Mouse (Mus musculus): Measurements from ENCODE around the gene Olfr876.
"Not testable (repeated sequence)": the region's sequence is repeated elsewhere in the genome, so short reads cannot be mapped to it uniquely, and the experiment has no call there.

The Olfr876 gene

DNA sequence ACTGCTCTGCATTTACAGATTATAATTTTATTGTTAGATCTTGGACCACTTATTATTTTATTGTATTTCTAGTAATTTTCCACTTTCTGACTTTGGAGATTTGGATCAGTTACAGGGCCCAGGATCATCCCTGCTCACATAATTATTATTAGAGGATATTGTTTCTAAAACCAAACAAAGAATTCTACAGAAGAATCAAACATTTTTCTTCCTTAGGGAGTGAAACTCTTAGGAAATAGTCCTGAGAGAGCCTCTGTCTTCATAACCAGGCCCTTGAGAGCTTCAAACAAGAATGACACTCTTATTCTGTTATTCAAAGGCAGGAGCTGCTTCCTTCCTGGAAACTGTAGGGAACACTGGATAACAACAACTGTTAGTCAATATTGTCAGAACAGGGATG lies at the start of gene Olfr876:
Gene Olfr876, plus strand, starts transcription at position 301 of the 400 bp plus-strand sequence.
- no peak for DNase-seq (ENCODE audit: low spot score)

DNA sequence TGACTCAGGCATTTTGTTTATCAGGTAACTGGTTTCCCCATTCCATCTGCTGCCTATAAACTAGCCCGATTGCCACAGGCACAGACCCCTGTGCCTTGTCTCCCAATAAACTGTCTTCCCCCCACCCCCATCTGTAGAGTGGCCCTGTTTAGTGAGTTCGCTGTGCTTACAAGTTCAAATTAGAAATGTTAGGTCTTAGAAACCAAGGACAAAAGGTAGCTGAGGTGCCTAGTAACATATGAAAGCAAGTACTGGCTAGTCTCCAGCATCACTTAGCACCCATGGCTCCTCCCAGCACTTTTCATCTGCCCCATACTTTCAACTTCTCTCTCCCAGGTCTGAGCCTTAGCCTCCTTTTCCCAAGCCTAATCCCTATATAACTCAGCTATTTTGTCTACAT lies 41.1 kb upstream of the Olfr876 start:
- DNase-seq (ENCODE audit: low spot score): no peak

DNA sequence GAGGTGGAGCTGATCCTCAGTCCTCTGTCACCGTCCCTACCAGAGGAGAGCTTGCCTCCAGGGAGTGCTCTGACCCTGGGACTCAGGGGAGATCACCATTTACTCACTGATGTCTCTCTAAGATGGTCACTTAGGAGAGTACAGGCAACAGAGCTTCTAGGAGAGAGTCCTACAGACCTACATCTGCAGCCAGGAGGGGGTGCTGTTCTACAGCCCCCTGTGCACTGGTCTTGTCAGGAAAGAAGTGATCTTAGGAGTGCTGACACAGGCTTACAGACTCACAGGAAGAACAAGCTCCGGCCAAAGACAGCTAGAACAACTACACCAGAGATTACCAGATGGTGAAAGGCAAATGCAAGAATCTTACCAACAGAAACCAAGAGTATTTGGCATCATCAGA lies 40.3 kb upstream of the Olfr876 start:
- DNase-seq (ENCODE audit: low spot score): peak; percentile 49

DNA sequence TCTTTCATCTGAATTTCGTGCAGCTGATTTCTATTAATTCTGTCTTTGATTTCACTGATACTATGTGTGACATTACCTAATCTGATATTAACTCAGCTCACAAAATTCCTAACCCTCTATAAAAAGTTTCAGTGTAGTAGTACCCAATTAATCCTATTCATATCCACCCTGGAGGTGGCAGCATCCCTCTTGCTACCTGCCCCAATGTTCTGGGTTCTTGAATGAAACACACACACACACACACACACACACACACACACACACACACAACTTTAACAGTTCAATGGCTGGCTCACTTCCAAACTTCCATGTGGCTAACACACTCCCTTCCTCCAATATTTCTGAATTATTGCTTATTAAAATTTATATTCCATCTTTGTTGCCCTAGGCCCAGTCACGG lies 32.2 kb upstream of the Olfr876 start:
- DNase-seq (ENCODE audit: low spot score): no peak

DNA sequence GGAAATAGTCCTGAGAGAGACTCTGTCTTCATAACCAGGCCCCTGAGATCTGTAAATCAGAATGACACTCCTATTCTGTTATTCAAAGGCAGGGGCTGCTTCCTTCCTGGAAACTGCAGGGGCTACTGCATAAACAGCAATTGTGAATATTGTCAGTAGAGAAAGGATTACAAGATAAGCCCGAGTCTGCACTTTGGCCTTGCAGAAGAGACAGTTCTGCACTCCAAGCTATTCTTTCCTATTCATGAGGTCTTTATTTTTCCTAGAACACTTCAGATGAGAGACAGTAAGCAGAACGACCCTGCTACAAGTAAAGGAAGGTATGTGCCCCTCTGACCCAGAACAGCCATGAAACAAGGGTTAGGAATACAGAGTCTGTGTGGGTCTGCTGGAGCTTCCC lies 31.1 kb upstream of the Olfr876 start, which contains the start of gene Olfr875:
Gene Olfr875, plus strand, starts transcription at position 99 of the 400 bp plus-strand sequence.
- DNase-seq (ENCODE audit: low spot score): no peak

DNA sequence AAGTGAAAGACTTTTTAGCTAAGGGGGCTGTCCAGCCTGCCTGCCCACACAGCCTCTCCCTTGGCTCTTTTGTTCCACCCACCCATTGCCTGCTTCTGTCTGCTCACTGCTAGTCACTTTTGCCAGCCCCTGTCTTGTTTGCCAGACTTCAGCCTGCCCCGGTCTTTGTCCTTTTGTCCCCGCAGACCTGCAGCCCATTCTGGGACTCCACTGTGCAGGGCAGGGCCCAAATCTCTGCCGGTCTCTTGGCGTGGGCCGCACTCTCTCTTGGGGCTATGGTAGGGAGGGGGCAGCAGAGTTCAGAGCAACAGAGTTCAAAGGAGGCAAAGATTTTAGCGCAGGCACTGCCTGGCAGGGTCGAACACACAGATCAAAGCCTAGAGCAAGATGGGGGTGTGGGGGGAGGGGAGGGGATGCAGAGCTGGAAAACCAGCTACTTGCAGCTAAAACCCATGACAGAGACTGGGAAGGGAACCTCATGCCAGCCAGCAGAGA lies 20.0 kb upstream of the Olfr876 start:
- DNase-seq (ENCODE audit: low spot score): peak; percentile 42

DNA sequence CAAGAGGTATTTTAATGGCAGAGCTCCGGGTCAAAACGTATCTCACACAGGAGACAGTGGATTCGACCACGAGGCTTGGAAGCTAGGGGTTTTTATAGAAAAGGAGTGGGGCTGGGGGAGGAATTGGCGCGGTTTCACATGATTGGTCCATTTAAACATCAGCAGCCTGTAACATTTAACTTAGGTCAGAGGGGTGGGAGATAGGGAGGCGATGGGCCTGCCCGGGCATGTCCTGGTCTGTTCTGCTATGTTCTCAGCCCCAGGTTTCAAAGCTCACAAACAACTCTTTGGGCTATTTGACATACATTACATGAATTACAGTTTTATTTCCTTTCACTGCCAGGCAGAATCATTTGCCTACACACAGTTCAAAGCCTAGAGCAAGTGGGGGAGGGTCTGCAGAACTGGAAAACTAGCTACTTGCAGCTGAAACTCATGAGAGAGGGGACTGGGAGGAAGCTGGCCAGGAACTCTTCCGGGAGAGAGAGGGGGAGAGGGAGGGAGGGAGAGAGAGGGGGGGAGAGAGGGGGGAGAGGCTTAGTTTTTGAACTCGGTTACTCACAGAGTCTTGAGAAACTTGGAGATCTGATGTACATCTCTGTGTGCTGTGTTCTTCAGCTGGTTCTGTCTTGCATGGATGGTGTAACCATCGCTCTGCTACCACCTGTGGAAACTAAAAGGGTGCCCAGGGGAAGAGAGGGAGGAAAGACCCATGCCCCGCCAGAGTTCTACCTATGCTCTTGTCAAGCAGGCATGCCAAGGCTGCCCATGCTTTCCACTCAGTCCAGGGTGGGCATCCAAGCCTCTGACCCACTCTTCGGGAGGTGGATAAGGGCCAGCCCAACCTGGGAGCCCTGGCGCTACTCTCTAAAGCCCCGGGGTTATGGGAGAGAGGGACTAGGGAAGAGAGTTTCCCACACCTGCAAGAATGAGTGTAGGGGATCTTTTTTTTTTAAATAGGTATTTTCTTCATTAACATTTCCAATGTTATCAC lies 19.1 kb upstream of the Olfr876 start:
- not testable (repeated sequence) for DNase-seq (ENCODE audit: low spot score)

DNA sequence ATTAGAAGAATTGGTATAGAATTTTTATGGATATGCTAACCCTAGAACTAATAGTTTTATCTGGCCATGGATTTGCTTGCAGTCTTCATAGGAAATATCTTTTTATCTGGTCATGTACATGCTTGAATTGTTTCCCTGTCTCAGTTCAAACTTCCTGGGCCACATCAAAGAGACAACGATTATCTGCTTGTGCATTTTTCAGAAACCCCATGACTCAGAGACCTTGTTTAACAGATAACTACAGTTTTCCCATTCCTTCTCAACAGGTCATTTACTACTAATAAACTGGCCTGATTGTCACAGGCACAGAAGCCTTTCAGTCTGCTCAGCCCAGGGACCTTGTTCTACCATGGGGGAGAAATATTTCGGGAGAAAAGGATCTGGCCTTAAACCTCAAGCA lies 16.4 kb upstream of the Olfr876 start:
- DNase-seq (ENCODE audit: low spot score): no peak

DNA sequence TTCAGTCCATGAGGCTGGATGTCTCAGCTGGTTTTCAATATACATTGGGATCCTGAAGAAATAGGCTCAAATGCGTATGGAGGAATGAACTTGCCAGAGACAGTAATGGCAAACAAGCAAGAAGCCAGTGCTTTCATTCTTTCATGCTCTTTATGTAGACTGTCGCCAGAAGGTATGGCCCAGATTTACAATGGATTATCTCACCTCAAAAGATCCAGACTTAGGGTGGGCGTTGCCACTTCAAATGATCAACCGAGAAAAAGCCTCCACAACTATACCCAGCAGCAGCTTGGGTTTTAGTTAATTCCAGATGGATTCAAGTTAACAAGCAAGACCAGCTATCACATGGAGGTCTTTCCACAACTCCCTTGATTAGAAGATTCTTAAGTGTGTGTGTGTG lies 776 bp upstream of the Olfr876 start:
- no peak for DNase-seq (ENCODE audit: low spot score)

DNA sequence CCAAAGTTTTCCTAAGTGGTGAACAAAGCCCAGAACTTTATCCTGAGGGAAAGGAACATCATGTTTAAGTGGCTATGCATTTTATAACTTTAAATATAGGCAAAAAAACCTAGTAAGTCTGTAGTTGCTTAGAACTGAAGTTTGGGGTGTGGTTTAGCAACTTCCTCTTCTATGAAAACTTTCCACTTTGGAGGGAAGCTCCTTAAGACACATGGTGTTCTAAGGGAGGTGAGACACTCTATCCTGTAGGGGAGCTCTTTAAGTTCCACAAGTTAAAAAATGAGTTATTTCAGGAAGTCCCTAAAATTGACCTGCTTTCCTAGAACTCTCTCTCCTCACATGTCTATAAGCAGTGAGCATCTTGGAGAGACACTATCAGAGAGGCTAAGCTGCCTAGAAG lies 4.4 kb downstream of the Olfr876 start:
- no peak for DNase-seq (ENCODE audit: low spot score)

DNA sequence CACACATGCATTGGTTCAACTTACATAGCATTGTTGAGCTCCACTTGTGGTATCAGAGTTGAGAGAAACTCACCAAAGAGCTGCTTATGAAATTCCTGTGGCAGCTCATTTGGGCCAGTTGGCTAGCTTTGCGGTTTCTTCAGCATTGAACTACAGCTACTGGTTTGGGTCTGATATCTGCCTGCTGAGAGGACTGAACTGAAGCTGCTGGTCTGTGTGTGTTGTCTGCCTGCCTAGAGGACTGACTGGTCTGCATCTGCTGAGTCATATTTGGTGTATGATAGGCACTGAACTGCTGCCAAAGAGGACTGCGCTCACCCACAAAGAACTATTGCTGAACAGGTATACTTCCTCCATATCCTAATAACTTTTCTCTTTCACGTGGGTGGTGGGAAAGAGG lies 5.6 kb downstream of the Olfr876 start:
- DNase-seq (ENCODE audit: low spot score): no peak

DNA sequence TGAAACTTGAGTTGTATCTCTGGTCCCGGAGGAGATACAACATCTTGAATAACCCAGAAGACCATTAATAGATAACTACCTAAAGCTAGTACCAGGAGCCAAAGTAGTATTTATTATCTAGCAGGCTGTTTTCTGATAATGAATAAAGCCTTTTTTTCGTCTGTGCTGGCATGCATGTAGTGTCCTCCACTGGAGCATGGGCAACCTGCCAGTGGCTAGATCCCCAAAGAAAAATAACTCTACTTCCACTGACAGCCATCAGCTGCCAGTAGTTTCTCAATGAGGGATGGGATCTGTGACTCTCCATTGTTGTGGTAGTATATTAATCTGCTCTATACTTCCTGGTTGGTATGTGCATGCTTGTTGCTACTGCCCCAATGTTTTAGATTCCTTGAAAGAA lies 6.1 kb downstream of the Olfr876 start:
- peak; percentile 44 for DNase-seq (ENCODE audit: low spot score)

DNA sequence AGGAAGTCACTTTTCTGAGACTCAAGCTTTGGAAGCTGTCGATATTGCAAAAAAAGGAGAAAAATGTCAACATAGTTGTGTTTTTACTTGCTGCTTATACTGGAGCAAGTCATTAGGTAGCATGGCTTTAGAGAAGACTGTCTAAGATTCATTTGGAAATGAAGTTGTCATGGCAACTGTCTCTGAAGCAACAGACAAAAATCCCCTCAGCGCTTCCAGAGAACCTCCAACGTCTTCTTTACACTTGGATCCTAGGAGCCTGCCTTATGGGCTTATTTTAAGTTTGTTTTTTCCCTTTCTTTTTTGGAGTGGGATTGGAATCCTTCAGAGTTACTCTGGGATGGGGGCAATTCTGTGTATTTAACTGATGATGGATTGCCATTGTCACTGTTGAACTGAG lies 11.9 kb downstream of the Olfr876 start:
- DNase-seq (ENCODE audit: low spot score): no peak

DNA sequence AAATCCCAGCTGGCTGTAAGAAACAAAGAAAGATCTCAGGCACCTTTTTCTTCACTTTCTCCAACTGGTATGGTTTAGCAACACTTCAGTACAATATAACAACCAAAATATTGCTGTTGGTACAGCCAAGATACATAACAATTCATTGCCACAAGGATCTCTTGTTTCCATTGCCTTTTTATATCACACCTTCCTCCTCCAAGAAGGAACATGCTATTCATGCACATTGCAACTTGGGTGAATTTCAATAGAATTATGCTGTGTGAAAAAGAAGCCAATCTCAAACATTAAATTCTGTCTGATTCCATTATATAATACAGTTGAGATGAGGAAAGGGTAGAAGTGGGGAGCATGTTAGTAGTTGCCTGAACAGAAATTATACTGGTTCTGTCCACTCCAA lies 27.1 kb downstream of the Olfr876 start:
- no peak for DNase-seq (ENCODE audit: low spot score)

DNA sequence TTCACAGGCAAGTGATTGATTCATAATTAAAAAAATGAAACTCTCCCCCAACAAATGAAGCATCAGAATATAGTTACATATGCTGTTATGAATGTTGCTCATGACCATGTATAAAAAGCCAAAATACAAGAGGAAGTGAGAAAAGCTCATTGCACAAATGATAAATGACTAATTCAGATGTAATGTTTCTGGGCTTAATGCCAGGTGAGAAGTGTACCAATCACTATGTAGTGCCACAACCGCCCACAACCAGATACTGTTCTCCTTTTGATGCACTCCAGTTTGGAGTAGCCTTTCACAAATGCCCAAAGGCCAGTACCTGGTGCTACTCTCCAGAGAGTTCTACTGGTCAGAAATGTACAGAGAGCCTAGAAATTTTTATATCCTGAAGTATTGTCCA lies 30.5 kb downstream of the Olfr876 start:
- DNase-seq (ENCODE audit: low spot score): no peak

DNA sequence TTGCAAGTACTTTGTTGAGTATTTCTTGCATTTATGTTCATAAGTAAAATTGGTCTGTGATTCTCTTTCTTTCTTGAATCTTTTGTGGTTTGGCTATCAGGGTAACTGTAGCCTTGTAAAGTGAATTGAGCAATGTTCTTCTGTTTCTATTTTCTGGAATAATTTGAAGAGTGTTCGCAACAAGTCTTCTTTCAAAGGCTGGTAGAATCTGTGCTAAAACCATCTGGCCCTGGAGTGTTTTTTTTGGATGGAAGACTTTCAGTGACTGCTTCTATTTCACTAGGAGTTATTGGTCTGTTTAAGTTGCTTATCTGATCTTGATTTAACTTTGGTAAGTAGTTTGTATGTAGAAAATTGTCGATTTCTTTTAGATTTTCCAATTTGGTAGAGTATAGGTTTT lies 46.4 kb downstream of the Olfr876 start:
- no peak for DNase-seq (ENCODE audit: low spot score)

DNA sequence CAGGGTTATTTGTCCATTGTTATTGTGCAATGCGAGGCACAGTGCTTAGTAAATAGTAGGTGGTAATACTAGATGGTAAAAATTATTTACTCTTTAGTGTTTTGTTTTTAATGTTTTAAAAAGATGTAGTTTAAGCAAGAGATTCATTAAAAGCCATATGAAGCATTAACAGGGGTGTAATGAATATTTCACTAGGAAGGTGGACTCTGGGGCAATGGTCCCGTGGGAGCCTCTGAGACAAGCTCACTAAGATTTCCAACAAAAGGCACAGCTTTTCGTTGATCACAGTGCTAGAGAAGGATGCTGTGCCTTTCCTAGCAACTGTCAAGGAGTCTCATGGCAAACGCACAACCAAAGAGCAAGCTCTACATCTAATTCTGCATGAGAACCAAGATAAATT lies 51.1 kb downstream of the Olfr876 start, which contains the start of gene Olfr877:
Gene Olfr877, plus strand, starts transcription at position 301 of the 400 bp plus-strand sequence.
- DNase-seq (ENCODE audit: low spot score): no peak
